Mouse (Mus musculus): ENCODE results near the gene Tbc1d24. TPM values are rescaled to one million over a fixed set of nuclear protein-coding genes. Genes with fewer than 3 reads are reported as not detected.
A peak's percentile ranks its signal among the peaks of the same experiment; 100 is the strongest.

The Tbc1d24 gene
- polyA plus RNA-seq, 1 experiment = 14.4 TPM

- TF ChIP-seq CTCF (IDR thresholded peaks at IDR 0.05; ENCODE audit: low read depth, low read length) (no peak), POLR2A (IDR thresholded peaks at IDR 0.05; ENCODE audit: insufficient read depth, low read length) (peak; percentile 95), EP300 (IDR thresholded peaks at IDR 0.05; ENCODE audit: insufficient read depth, low read depth, low read length) (0 out of 2 replicates have a peak, but pooled peaks have one; percentile 5)
- Histone ChIP-seq H3K27me3 (ENCODE audit: control insufficient read depth, insufficient read depth, low read length, poor library complexity, severe bottlenecking) (no peaks in the 10 kb centered on the region), H3K9ac (ENCODE audit: low read depth, poor library complexity, severe bottlenecking) (peak within 1 kb of the TSS; percentile 77), H3K9me3 (replicated peaks; ENCODE audit: control insufficient read depth, insufficient read depth, low read length, poor library complexity, severe bottlenecking) (no peaks in the 10 kb centered on the region), H3K4me1 (ENCODE audit: control insufficient read depth, insufficient read depth, low read length) (peaks cover 6% of the 10 kb centered on the region), H3K4me3 (ENCODE audit: low read depth, low read length) (peak within 1 kb of the TSS; percentile 73), H3K36me3 (ENCODE audit: control insufficient read depth, insufficient read depth, low read length, poor library complexity, severe bottlenecking) (peaks cover 13% of the 10 kb centered on the region), H3K27ac (ENCODE audit: insufficient read depth, low read length) (peak within 1 kb of the TSS; percentile 55)
These were observed 35.9 kb downstream of the Tbc1d24 start, which contains the start of gene Atp6v0c for GRCm38 (mm10) chr17:24169317-24170065. Gene Atp6v0c, minus strand, starts transcription at chr17:24169702.

GRCm38 (mm10) chr17:24168590-24169277, 36.6 kb downstream of the Tbc1d24 start:
- H3K9ac ChIP-seq (ENCODE audit: low read depth, poor library complexity, severe bottlenecking) = peak overlapping the region; percentile 77
- peaks cover 13% of the 10 kb centered on the region for H3K36me3 ChIP-seq (ENCODE audit: control insufficient read depth, insufficient read depth, low read length, poor library complexity, severe bottlenecking)
- H3K27ac ChIP-seq (ENCODE audit: insufficient read depth, low read length) = peak overlapping the region; percentile 55
- H3K9me3 ChIP-seq (replicated peaks; ENCODE audit: control insufficient read depth, insufficient read depth, low read length, poor library complexity, severe bottlenecking) = no peaks in the 10 kb centered on the region
- H3K27me3 ChIP-seq (ENCODE audit: control insufficient read depth, insufficient read depth, low read length, poor library complexity, severe bottlenecking) = no peaks in the 10 kb centered on the region
- peak overlapping the region; percentile 73 for H3K4me3 ChIP-seq (ENCODE audit: low read depth, low read length)
- TF ChIP-seq CTCF (IDR thresholded peaks at IDR 0.05; ENCODE audit: low read depth, low read length) (no peak), EP300 (IDR thresholded peaks at IDR 0.05; ENCODE audit: insufficient read depth, low read depth, low read length) (0 out of 2 replicates have a peak, but pooled peaks have one; percentile 1), POLR2A (IDR thresholded peaks at IDR 0.05; ENCODE audit: insufficient read depth, low read length) (no peak)
- H3K4me1 ChIP-seq (ENCODE audit: control insufficient read depth, insufficient read depth, low read length) = peaks cover 6% of the 10 kb centered on the region

GRCm38 (mm10) chr17:24167891-24168505, 37.4 kb downstream of the Tbc1d24 start:
- H3K4me1 ChIP-seq (ENCODE audit: control insufficient read depth, insufficient read depth, low read length) = peaks cover 6% of the 10 kb centered on the region
- no peaks in the 10 kb centered on the region for H3K9me3 ChIP-seq (replicated peaks; ENCODE audit: control insufficient read depth, insufficient read depth, low read length, poor library complexity, severe bottlenecking)
- peak overlapping the region; percentile 73 for H3K4me3 ChIP-seq (ENCODE audit: low read depth, low read length)
- H3K27me3 ChIP-seq (ENCODE audit: control insufficient read depth, insufficient read depth, low read length, poor library complexity, severe bottlenecking) = no peaks in the 10 kb centered on the region
- peaks cover 13% of the 10 kb centered on the region for H3K36me3 ChIP-seq (ENCODE audit: control insufficient read depth, insufficient read depth, low read length, poor library complexity, severe bottlenecking)
- TF ChIP-seq POLR2A (IDR thresholded peaks at IDR 0.05; ENCODE audit: insufficient read depth, low read length) (no peak), CTCF (IDR thresholded peaks at IDR 0.05; ENCODE audit: low read depth, low read length) (no peak), EP300 (IDR thresholded peaks at IDR 0.05; ENCODE audit: insufficient read depth, low read depth, low read length) (no peak)
- H3K27ac ChIP-seq (ENCODE audit: insufficient read depth, low read length) = no peak overlapping the region
- H3K9ac ChIP-seq (ENCODE audit: low read depth, poor library complexity, severe bottlenecking) = peak overlapping the region; percentile 77

- no peak overlapping the region for H3K9ac ChIP-seq (ENCODE audit: low read depth, poor library complexity, severe bottlenecking)
- no peak overlapping the region for H3K27ac ChIP-seq (ENCODE audit: insufficient read depth, low read length)
- H3K27me3 ChIP-seq (ENCODE audit: control insufficient read depth, insufficient read depth, low read length, poor library complexity, severe bottlenecking) = no peaks in the 10 kb centered on the region
- H3K36me3 ChIP-seq (ENCODE audit: control insufficient read depth, insufficient read depth, low read length, poor library complexity, severe bottlenecking) = peaks cover 13% of the 10 kb centered on the region
- TF ChIP-seq POLR2A (IDR thresholded peaks at IDR 0.05; ENCODE audit: insufficient read depth, low read length) = no peak
- TF ChIP-seq CTCF (IDR thresholded peaks at IDR 0.05; ENCODE audit: low read depth, low read length) = no peak
- TF ChIP-seq EP300 (IDR thresholded peaks at IDR 0.05; ENCODE audit: insufficient read depth, low read depth, low read length) = no peak
- H3K9me3 ChIP-seq (replicated peaks; ENCODE audit: control insufficient read depth, insufficient read depth, low read length, poor library complexity, severe bottlenecking) = no peaks in the 10 kb centered on the region
- H3K4me3 ChIP-seq (ENCODE audit: low read depth, low read length) = no peak overlapping the region
- peaks cover 6% of the 10 kb centered on the region for H3K4me1 ChIP-seq (ENCODE audit: control insufficient read depth, insufficient read depth, low read length)
These were observed 38.2 kb downstream of the Tbc1d24 start for GRCm38 (mm10) chr17:24167120-24167519.

- H3K9ac ChIP-seq (ENCODE audit: low read depth, poor library complexity, severe bottlenecking) = no peak overlapping the region
- H3K27ac ChIP-seq (ENCODE audit: insufficient read depth, low read length) = no peak overlapping the region
These were observed 40.6 kb downstream of the Tbc1d24 start for GRCm38 (mm10) chr17:24164566-24165259.

More at GRCm38 (mm10) chr17:24164566-24165259, 40.6 kb downstream of the Tbc1d24 start:
- peaks cover 13% of the 10 kb centered on the region for H3K36me3 ChIP-seq (ENCODE audit: control insufficient read depth, insufficient read depth, low read length, poor library complexity, severe bottlenecking)
- H3K4me1 ChIP-seq (ENCODE audit: control insufficient read depth, insufficient read depth, low read length) = peaks cover 4% of the 10 kb centered on the region
- H3K27me3 ChIP-seq (ENCODE audit: control insufficient read depth, insufficient read depth, low read length, poor library complexity, severe bottlenecking) = no peaks in the 10 kb centered on the region
- H3K9me3 ChIP-seq (replicated peaks; ENCODE audit: control insufficient read depth, insufficient read depth, low read length, poor library complexity, severe bottlenecking) = no peaks in the 10 kb centered on the region
- no peak overlapping the region for H3K4me3 ChIP-seq (ENCODE audit: low read depth, low read length)
- peak; percentile 1 for TF ChIP-seq CTCF (IDR thresholded peaks at IDR 0.05; ENCODE audit: low read depth, low read length)
- no peak for TF ChIP-seq EP300 (IDR thresholded peaks at IDR 0.05; ENCODE audit: insufficient read depth, low read depth, low read length)
- TF ChIP-seq POLR2A (IDR thresholded peaks at IDR 0.05; ENCODE audit: insufficient read depth, low read length) = no peak
